Mouse (Mus musculus) left cerebral cortex, adult 2 months (tissue): ENCODE data around the gene Desi1. TPM values are rescaled to one million over a fixed set of nuclear protein-coding genes. Genes with fewer than 3 reads are reported as not detected.

ENCODE experiments used
- DNase-seq, 2 experiments: peaks; one replicate each; pipeline ENCODE4 v3.0.0; 2021 to 2022; ENCODE audit warnings: low spot score in 2 of 2, mixed read lengths in 1 of 2; ENCODE audit errors: extremely low spot score in 1 of 2
- H3K27ac ChIP-seq: fragments of 200-600 bp; 2 replicates; pipeline ENCODE4 v1.8.1; 2022
- H3K4me3 ChIP-seq: fragments of 200-600 bp; 2 replicates; pipeline ENCODE4 v1.8.1; 2022
- CTCF ChIP-seq: fragments of 200-600 bp; IDR thresholded peaks from 2 replicates; pipeline ENCODE4 v1.8.1; 2022; ENCODE audit warnings: antibody characterized with exemption, mild to moderate bottlenecking, moderate library complexity
- intact Hi-C: fragments of 180-260 bp; cut with DNase I; formaldehyde crosslinking; loops from one replicate; pipeline ENCODE4 v1.15.1; 2025
- total RNA-seq, 2 experiments: library from RNA; stranded (reverse); gene quantifications; 2 replicates each; pipeline ENCODE4 v1.2.3; 2021

Gene Desi1
- total RNA-seq, 2 experiments from 2014 or later, result 88.0 to 95.6 TPM

GRCm38 (mm10) chr15:81949476-81950131 is 84.1 kb downstream of the Desi1 start:
- TF ChIP-seq CTCF, result no peak
- Histone ChIP-seq H3K27ac (no peak overlapping the region), H3K4me3 (no peak overlapping the region)
- intact Hi-C loops, result no loop called here
- DNase-seq, result no peak

DNA sequence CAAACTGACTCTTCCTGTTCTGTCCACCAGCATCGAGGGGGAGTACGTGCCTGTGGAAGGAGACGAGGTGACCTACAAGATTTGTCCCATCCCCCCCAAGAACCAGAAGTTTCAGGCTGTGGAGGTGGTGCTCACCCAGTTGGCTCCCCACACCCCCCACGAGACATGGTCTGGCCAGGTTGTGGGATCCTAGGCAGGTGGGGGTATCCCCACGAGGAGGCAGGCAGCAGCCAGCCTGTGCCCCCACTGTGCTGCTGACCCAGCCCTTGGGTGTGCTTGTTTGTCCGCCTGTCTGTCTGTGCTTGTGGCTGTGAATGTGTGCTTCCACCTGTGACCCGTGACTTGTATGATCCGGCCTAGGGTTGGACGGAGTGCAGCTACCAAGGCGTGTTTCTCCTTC is 84.6 kb downstream of the Desi1 start:
- intact Hi-C loops, result no loop called here
- no peak for DNase-seq
- Histone ChIP-seq H3K27ac (no peak overlapping the region), H3K4me3 (no peak overlapping the region)
- TF ChIP-seq CTCF, result no peak

GRCm38 (mm10) chr15:81943176-81943749 is 90.4 kb downstream of the Desi1 start:
- intact Hi-C loops, result no loop called here

More at GRCm38 (mm10) chr15:81943176-81943749, 90.4 kb downstream of the Desi1 start:
- DNase-seq, result no peak
- TF ChIP-seq CTCF, result no peak
- Histone ChIP-seq H3K27ac (no peak overlapping the region), H3K4me3 (no peak overlapping the region)

Other genes starting within 250 kb of the Desi1 start
- 100 to 1,000 TPM; 220 to 228 TPM for gene Tef, start 231.4 kb downstream of the Desi1 start, total RNA-seq
- 10 to 100 TPM; 34.8 to 41.4 TPM for gene Tob2, start 175.1 kb downstream of the Desi1 start, total RNA-seq
- gene Phf5a, start 162.0 kb downstream of the Desi1 start, total RNA-seq, result 10 to 100 TPM; 31.1 to 32.8 TPM
- gene Aco2, start 161.6 kb downstream of the Desi1 start, total RNA-seq, result 100 to 1,000 TPM; 420 to 427 TPM
- 10 to 100 TPM; 50.1 to 56.8 TPM for gene Polr3h, start 107.6 kb downstream of the Desi1 start, total RNA-seq
- gene Csdc2, start 97.1 kb downstream of the Desi1 start, total RNA-seq, result 10 to 100 TPM; 91.2 to 97.6 TPM
- 100 to 1,000 TPM; 199 to 206 TPM for gene Pmm1, start 72.9 kb downstream of the Desi1 start, total RNA-seq
- gene 1700029P11Rik, start 53.3 kb downstream of the Desi1 start, total RNA-seq, result not detected
- gene Xrcc6, start 46.0 kb downstream of the Desi1 start, total RNA-seq, result 10 to 100 TPM; 22.5 to 29.7 TPM
- 100 to 1,000 TPM; 110 to 113 TPM for gene Snu13, start 13.7 kb upstream of the Desi1 start, total RNA-seq
- gene 4930407I10Rik, start 25.3 kb upstream of the Desi1 start, total RNA-seq, result not detected
- gene Mei1, start 36.1 kb upstream of the Desi1 start, total RNA-seq, result 1 to 10 TPM; 4.0 to 4.5 TPM
- gene Ccdc134, start 94.1 kb upstream of the Desi1 start, total RNA-seq, result 10 to 100 TPM; 11.2 to 18.3 TPM
- 100 to 1,000 TPM; 187 to 202 TPM for gene Srebf2, start 113.3 kb upstream of the Desi1 start, total RNA-seq
- gene Shisa8, start 179.0 kb upstream of the Desi1 start, total RNA-seq, result 1 to 10 TPM; 2.1 to 2.7 TPM
- under 1 TPM; 0.29 to 0.47 TPM for gene Tnfrsf13c, start 190.5 kb upstream of the Desi1 start, total RNA-seq
- 1 to 10 TPM; 3.1 to 4.8 TPM for gene Cenpm, start 210.9 kb upstream of the Desi1 start, total RNA-seq
- gene 1500009C09Rik, start 218.5 kb upstream of the Desi1 start, total RNA-seq, result 100 to 1,000 TPM in 1 of 2 experiments, 10 to 100 TPM in 1; 96.5 to 102 TPM
- 100 to 1,000 TPM; 489 to 520 TPM for gene Sept3, start 241.0 kb upstream of the Desi1 start, total RNA-seq